Mouse (Mus musculus) adrenal gland, postnatal 36 days (tissue): ENCODE measurements around the gene Ugt1a7c. TPM values are rescaled to one million over a fixed set of nuclear protein-coding genes. Genes with fewer than 3 reads are reported as not detected.

Experiments
- DNase-seq, 2 experiments: peaks; one replicate each; pipeline ENCODE4 v3.0.0; 2021; ENCODE audit warnings: mixed read lengths in 1 of 2
- total RNA-seq, 2 experiments: library from RNA; stranded (reverse); gene quantifications; 2 replicates each; pipeline ENCODE4 v1.2.3; 2021

Ugt1a7c gene
- total RNA-seq, 2 experiments from 2014 or later: 2.7 to 2.8 TPM

DNA sequence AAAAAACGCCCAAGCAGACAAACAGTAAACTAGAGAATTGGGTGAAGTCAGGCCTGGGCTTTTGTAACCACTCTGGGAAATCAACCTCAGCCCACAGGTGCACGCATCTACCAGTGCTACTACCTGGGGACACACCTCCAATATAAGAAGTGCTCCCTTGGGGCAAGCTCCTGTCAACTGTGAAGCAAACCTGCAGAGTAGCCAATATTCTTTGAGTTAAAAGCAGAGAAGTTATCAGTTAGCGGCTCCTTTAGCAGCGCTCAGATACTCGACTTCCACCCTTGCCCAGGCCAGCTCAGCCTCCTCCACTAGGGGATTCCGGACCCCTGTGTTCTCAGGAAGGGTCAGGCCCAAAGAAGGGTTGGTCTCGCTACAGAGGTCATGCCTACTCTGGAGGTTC is 166.8 kb downstream of the Ugt1a7c start:
- DNase-seq: no peak

DNA sequence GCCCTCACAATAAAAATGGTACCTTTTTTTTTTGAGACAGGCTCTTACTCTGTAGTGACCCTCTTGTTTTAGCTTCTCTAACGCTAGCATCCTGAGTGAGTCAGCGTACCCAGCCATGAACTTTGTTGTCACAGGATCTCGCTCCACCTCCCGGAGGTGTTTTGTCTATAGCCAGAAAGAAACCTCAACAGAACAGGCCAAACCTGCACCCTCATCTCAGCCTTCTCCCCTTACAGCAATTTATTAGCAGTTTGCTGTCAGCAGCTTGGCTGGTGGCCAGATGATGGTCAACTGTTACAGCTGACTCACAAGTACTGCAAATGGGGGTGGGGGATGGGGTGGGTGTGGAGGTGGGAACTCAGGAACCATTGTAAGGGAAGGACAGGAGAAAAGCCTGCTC is 167.4 kb downstream of the Ugt1a7c start:
- peak; percentile 87 to 89 for DNase-seq

DNA sequence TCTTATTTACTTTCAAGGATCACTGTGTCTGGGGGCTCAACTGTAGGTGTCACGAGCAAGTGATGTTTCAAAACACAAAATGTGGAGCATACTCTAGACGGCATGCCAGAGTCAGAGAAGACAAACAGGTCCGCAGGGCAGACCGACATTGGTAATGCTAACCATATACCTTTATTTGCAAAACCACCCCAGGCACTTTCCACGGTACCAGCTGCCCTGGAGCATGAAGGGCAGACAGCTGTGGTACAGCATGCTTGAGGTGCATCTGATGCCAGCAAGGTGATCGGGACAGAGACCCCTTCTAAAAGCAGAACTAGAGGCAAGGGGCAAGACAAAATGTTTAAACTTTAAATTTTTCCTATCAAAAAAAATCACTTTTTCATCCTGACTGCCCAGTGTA is 168.1 kb downstream of the Ugt1a7c start:
- no peak for DNase-seq

DNA sequence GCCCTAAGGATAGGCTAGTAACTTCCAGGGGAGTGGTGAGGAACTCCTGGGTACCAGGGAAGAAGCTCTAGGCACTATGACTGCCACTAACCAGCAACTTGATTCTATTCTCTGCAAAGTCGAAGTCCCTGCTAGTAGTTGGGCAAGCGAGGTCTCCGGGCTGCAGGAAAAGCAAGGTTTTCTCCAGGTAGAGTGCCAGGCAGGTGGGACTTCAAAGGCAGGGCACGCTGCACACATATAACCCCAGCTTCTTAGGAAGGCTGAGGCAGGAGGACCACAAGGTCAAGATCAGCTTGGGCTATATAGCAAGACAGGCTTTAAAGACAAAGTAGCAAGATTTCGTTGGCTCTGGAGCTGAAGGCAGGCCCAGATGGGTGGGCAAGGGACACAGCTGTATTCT is 168.9 kb downstream of the Ugt1a7c start:
- no peak for DNase-seq

DNA sequence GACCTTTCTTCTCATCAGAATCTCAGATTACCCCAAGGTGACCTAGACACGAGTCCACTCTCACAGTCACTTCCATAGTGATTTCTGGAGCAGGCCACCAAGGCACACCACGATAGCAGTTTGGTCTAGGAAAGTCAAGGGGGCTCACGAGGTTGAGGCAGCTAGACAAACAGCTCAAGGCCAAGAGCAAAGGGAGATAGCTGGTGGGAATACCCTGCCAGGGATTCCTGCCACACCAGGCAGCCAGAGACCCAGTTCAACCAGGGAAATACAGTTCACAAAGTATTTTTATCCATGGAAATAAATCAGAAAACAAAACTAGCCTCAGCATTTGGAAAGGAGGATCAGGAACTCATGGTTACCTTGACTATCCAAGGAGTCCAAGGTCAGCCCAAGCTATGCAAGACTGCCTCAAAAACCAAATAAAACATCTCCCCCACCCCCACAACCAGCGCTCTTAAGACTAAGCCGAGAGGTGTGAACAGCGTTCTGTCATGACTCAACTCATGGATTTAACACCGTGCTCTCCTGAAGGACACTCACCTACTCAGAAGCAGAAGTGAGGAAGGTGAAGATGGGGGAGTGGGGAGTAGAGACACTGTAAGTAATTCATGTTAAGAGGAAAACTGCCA is 169.5 kb downstream of the Ugt1a7c start:
- no peak for DNase-seq

DNA sequence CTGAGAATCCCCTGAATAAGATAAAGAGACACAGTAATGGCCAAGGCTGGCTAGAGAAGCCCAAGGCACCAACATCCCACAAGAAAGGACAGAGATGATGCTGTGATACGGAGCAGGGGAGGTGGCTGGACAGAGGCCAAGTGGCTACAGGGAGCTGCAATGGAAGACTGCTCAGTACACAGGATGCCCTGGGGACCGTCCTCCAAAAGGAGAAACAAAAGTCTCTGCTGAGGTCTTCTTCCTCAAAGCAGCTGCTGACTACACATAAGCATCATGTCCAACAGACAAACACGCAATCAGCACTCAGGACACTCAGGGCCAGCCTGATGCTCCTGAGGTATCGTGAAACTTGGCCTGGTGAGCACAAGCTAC is 170.0 kb downstream of the Ugt1a7c start:
- DNase-seq: peak in 1 of 2 experiments; percentile 70

DNA sequence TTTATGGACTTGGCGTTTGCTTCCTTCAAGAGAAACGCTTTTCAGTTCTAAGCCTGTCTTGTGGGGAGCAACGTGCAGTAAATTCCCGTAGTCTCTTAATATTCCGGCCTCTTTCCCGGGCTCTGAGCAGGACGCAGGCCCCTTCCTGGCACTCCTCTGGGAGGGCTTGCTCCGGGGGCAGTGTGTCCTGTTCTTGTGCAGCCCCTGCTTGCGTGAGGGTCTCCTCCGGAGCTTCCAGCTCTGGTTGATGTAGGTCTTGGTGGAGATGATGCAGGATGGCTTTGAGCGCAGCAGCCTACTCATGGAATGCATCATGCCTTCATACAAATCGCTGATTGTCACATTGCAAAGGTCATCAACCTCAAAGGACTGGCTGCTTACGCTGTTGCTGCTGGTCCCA is 171.3 kb downstream of the Ugt1a7c start:
- no peak for DNase-seq

DNA sequence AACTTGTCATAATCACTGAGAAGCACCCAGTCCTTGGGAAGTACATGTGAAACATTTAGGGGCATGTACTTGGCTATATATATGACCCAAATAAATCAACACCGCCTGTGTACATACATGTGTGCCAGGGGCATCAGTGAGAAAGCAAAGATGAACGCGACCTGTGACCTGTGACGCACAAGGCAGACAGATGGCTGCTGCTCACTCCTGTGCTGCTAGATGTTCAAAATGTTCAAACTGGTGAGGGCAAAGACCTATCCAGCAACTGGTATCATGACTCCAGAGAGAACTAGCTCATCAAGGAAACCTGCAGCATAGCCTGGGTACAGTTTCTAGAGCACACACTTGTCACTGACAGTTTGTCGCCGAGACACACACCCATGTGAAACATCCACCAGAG is 172.6 kb downstream of the Ugt1a7c start:
- no peak for DNase-seq

DNA sequence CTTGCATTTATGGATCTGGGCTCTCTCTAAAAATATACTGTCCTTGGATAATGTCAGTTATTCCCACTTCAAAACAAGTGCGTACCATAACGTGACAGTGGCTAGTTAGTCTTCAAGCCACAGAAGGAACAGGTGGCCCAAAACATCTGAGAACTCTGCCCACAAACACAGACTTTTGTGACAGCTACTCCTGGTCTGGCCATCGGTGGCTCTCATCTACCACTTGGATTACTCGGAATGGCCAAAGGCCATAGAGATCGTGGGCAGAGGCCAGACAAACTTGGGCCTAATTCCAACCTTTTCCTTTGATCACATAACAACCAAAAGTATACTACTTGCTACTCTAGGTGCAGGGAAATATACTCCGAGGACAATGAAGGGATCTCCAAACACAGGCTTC is 173.2 kb downstream of the Ugt1a7c start:
- DNase-seq: no peak

Other genes with a start within 250 kb of the Ugt1a7c start
- 10 to 100 TPM; 66.0 to 74.1 TPM for gene Dgkd, start 241.8 kb upstream of the Ugt1a7c start, total RNA-seq
- gene Usp40, start 86.5 kb upstream of the Ugt1a7c start, total RNA-seq: 10 to 100 TPM; 22.7 to 23.8 TPM
- under 1 TPM in 1 of 2 experiments, not detected in 1; 0.16 TPM for gene Ugt1a10, start 39.7 kb upstream of the Ugt1a7c start, total RNA-seq
- gene Ugt1a9, start 24.3 kb upstream of the Ugt1a7c start, total RNA-seq: under 1 TPM in 1 of 2 experiments, not detected in 1; 0.26 TPM
- gene Ugt1a8, start 7.2 kb upstream of the Ugt1a7c start, total RNA-seq: not detected
- 1 to 10 TPM; 3.6 to 7.5 TPM for gene Ugt1a6b, start 8.2 kb downstream of the Ugt1a7c start, total RNA-seq
- 10 to 100 TPM; 15.0 to 15.7 TPM for gene Ugt1a6a, start 39.7 kb downstream of the Ugt1a7c start, total RNA-seq
- gene Ugt1a5, start 71.0 kb downstream of the Ugt1a7c start, total RNA-seq: under 1 TPM; 0.17 to 0.20 TPM
- under 1 TPM in 1 of 2 experiments, not detected in 1; 0.33 TPM for gene Ugt1a2, start 105.5 kb downstream of the Ugt1a7c start, total RNA-seq
- 1 to 10 TPM; 1.5 to 5.9 TPM for gene Dnajb3, start 110.7 kb downstream of the Ugt1a7c start, total RNA-seq
- gene Ugt1a1, start 116.9 kb downstream of the Ugt1a7c start, total RNA-seq: 10 to 100 TPM in 1 of 2 experiments, under 1 TPM in 1; 0.73 to 55.5 TPM
- under 1 TPM; 0.30 to 0.43 TPM for gene Mroh2a, start 131.9 kb downstream of the Ugt1a7c start, total RNA-seq
- gene Hjurp, start 182.6 kb downstream of the Ugt1a7c start, total RNA-seq: 10 to 100 TPM; 31.0 to 35.9 TPM
- not detected for gene Trpm8, start 182.6 kb downstream of the Ugt1a7c start, total RNA-seq